Mouse (Mus musculus): ENCODE data around the gene Gm906. TPM values are rescaled to one million over a fixed set of nuclear protein-coding genes. Genes with fewer than 3 reads are reported as not detected.
"Not testable (repeated sequence)": the region's sequence is repeated elsewhere in the genome, so short reads cannot be mapped to it uniquely, and the experiment has no call there.

Gm906 gene
- polyA plus RNA-seq (2015; fragmentation: Nextera tagmentation; extraction: Ambion mirVana) = not detected in 2 replicates

GRCm38 (mm10) chr13:50250208-50250607 is at the start of gene Gm906:
Gm906 (minus strand) TSS chr13:50250308.
- not testable (repeated sequence) for H3K27ac ChIP-seq; H3K4me1 ChIP-seq; H3K9ac ChIP-seq; H3K4me2 ChIP-seq; H3K4me3 ChIP-seq (replicated peaks); H3K36me3 ChIP-seq; H3K27me3 ChIP-seq (replicated peaks); H3K9me3 ChIP-seq; ATAC-seq (ENCODE audit: insufficient read depth, low FRiP score, low read depth)
- WGBS = 62% methylated on average over 3 of the region's 3 CpGs

DNA sequence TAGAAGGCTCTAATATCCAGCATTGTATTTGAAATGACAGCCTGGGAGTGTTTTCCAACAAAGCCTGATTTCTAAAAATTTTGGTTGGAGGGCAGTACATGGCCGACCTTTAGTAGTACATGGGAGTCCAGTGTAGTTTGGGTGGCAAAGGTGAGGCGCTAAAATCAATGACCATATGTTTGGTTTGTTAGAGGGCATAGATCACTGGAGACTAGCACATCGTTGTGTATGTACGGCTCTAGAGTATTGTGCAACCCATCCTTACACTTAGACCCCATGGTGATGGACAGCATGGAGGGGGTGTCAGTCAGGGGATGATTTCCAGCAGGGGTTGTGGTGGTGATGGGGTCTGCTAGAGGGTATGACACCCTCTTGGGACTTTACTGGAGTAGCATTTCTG is 33.2 kb upstream of the Gm906 start:
- not testable (repeated sequence) for H3K4me3 ChIP-seq (replicated peaks); H3K36me3 ChIP-seq; H3K27ac ChIP-seq; ATAC-seq (ENCODE audit: insufficient read depth, low FRiP score, low read depth); H3K9me3 ChIP-seq; H3K27me3 ChIP-seq (replicated peaks); H3K4me1 ChIP-seq; H3K9ac ChIP-seq; H3K4me2 ChIP-seq
- WGBS = 86% methylated on average over 2 of the region's 4 CpGs

DNA sequence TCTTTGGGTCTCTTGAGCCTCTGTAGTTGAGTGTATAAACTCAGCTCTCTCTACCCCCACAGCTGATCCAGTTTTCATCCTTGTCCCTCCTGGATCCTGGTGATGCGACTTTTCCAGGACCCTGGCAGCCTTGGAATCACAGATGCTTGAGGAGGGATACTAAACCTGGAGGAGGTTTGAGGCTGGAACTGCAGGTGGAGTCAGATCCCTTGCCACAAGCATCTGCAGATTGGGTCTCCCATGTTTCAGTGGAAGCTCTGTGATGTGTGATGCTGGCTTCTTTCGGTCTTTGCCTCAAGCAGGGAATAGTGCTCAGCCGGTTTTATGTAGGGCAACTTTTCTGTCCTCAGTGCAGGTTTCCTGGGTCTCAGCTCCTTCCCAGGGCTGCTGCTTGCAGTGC is 13.6 kb downstream of the Gm906 start:
- Histone ChIP-seq H3K9me3 (no peaks in the 10 kb centered on the region), H3K4me2 (no peak overlapping the region), H3K9ac (no peak overlapping the region), H3K4me1 (no peaks in the 10 kb centered on the region), H3K36me3 (no peaks in the 10 kb centered on the region), H3K27ac (no peak overlapping the region), H3K4me3 (replicated peaks) (no peak overlapping the region), H3K27me3 (replicated peaks) (no peaks in the 10 kb centered on the region)
- 88% methylated on average over 3 of the region's 3 CpGs for WGBS
- ATAC-seq (ENCODE audit: insufficient read depth, low FRiP score, low read depth) = no peak

DNA sequence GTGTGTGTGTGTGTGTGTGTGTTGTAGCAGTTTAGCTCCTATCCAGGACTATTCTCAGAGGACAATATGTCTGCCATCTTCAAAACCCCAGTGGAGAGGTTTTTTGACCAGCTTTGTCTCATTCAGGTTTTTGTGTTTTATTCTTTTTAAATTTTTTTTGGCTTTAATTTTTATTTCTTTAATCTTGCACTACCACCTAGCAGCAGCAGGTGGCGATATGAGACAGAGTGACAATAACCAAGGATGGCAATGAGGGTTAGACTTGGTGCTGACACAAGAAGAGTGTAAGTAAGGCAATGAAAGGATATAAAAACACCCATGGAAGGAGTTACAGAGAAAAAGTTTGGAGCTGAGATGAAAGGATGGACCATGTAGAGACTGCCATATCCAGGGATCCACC is 38.3 kb downstream of the Gm906 start:
- not testable (repeated sequence) for H3K9me3 ChIP-seq; H3K4me3 ChIP-seq (replicated peaks); H3K36me3 ChIP-seq; H3K9ac ChIP-seq; ATAC-seq (ENCODE audit: insufficient read depth, low FRiP score, low read depth); H3K27me3 ChIP-seq (replicated peaks); H3K27ac ChIP-seq; H3K4me2 ChIP-seq; H3K4me1 ChIP-seq
- WGBS = 0% methylated on average over 1 of the region's 1 CpGs

GRCm38 (mm10) chr13:50210191-50210590 is 39.9 kb downstream of the Gm906 start:
- ATAC-seq (ENCODE audit: insufficient read depth, low FRiP score, low read depth); H3K4me1 ChIP-seq; H3K9ac ChIP-seq; H3K36me3 ChIP-seq; H3K27ac ChIP-seq; H3K4me3 ChIP-seq (replicated peaks); H3K9me3 ChIP-seq; H3K27me3 ChIP-seq (replicated peaks); H3K4me2 ChIP-seq: not testable (repeated sequence)

DNA sequence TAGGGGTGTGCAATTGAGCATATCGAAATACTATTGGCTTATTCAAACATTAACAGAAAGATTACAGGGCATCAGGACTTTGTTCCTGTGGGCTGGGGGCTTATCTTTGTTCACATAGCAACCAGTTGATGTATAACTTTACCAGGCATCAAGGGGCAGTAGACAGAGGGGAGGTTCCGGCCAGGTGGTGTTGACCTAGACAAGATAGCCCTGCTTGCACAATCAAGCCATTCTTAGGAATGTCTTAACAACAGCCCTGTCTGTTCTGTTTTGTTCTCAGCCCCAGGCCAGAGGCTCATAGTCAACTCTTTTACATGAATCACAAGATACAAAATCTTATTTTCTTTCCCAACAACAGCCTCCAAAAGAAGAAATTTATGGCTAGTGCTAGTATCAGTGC is 40.5 kb downstream of the Gm906 start:
- not testable (repeated sequence) for H3K9ac ChIP-seq; H3K27ac ChIP-seq; H3K36me3 ChIP-seq; H3K4me1 ChIP-seq; ATAC-seq (ENCODE audit: insufficient read depth, low FRiP score, low read depth); H3K4me2 ChIP-seq; H3K4me3 ChIP-seq (replicated peaks); H3K27me3 ChIP-seq (replicated peaks); H3K9me3 ChIP-seq
- 70% methylated on average over 2 of the region's 2 CpGs for WGBS

- H3K4me3 ChIP-seq (replicated peaks) = no peak overlapping the region
- H3K9ac ChIP-seq = no peak overlapping the region
- 89% methylated on average over 12 of the region's 12 CpGs for WGBS
- H3K4me2 ChIP-seq = no peak overlapping the region
- ATAC-seq (ENCODE audit: insufficient read depth, low FRiP score, low read depth) = no peak
- no peaks in the 10 kb centered on the region for H3K9me3 ChIP-seq
- H3K36me3 ChIP-seq = no peaks in the 10 kb centered on the region
- H3K27ac ChIP-seq = no peak overlapping the region
- H3K27me3 ChIP-seq (replicated peaks) = no peaks in the 10 kb centered on the region
- no peaks in the 10 kb centered on the region for H3K4me1 ChIP-seq
Observed at GRCm38 (mm10) chr13:50207966-50208365, 42.1 kb downstream of the Gm906 start.

DNA sequence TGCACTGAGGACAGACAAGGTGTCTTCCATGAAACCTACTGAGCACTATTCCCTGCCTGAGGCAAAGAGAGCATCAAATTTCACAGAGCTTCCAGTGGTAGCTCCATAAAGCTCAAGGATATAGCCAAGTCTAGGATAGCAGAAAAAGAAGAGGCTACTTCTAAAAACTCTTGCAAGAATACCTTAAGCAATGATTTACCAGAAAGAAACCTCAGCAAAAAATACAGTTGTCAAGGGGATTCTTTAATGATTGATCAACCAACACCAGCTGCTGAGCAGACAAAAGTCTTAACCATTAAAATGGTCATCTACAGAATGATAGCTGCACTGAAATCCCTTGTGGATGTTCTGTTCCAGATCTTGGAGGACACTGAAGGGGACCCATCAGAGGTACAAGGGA is 53.3 kb downstream of the Gm906 start:
- not testable (repeated sequence) for H3K4me2 ChIP-seq; ATAC-seq (ENCODE audit: insufficient read depth, low FRiP score, low read depth); H3K4me1 ChIP-seq; H3K4me3 ChIP-seq (replicated peaks); H3K9ac ChIP-seq; H3K27ac ChIP-seq; H3K9me3 ChIP-seq; H3K36me3 ChIP-seq; H3K27me3 ChIP-seq (replicated peaks)

Small RNA genes within 50 kb of the gene (microRNA-seq; reads per million reads assigned to microRNA genes)
- gene Gm24017 = not detected

Other genes starting within 250 kb of the Gm906 start
- 21.9 and 22.0 TPM in 2 replicates for gene Fbxw17, start 167.6 kb upstream of the Gm906 start, polyA plus RNA-seq (2015; fragmentation: Nextera tagmentation; extraction: Ambion mirVana)
- not detected in 2 replicates for gene Gm47429, start 193.6 kb upstream of the Gm906 start, polyA plus RNA-seq (2015; fragmentation: Nextera tagmentation; extraction: Ambion mirVana)
- not detected in 2 replicates for gene Nutm2, start 217.0 kb upstream of the Gm906 start, polyA plus RNA-seq (2015; fragmentation: Nextera tagmentation; extraction: Ambion mirVana)

Measured in stomach, embryonic 15.5 days (tissue).